Mouse (Mus musculus): ENCODE results near the gene Mrtfa.
A peak's percentile ranks its signal among the peaks of the same experiment; 100 is the strongest.

Gene Mrtfa

GRCm38 (mm10) chr15:81030891-81031425, 159.6 kb downstream of the Mrtfa start:
- DNase-seq (ENCODE audit: low spot score in 2 of 2) = no peak

- peak; percentile 58 to 75 for DNase-seq (ENCODE audit: low spot score in 2 of 2)
Measured at GRCm38 (mm10) chr15:81027378-81028173, 163.0 kb downstream of the Mrtfa start.

- DNase-seq (ENCODE audit: low spot score in 2 of 2) = no peak
Measured at GRCm38 (mm10) chr15:81026901-81027300, 163.7 kb downstream of the Mrtfa start.

- DNase-seq (ENCODE audit: low spot score in 2 of 2) = no peak
Measured at GRCm38 (mm10) chr15:81023842-81024241, 166.7 kb downstream of the Mrtfa start.

GRCm38 (mm10) chr15:81022437-81022836, 168.1 kb downstream of the Mrtfa start:
- no peak for DNase-seq (ENCODE audit: low spot score in 2 of 2)

GRCm38 (mm10) chr15:81021377-81021776, 169.2 kb downstream of the Mrtfa start:
- peak in 1 of 2 experiments; percentile 33 for DNase-seq (ENCODE audit: low spot score in 2 of 2)

GRCm38 (mm10) chr15:81017308-81017707, 173.2 kb downstream of the Mrtfa start:
- DNase-seq (ENCODE audit: low spot score in 2 of 2) = no peak

- no peak for DNase-seq (ENCODE audit: low spot score in 2 of 2)
Measured at GRCm38 (mm10) chr15:81016488-81016887, 174.1 kb downstream of the Mrtfa start.

- DNase-seq (ENCODE audit: low spot score in 2 of 2) = no peak
Measured at GRCm38 (mm10) chr15:81015068-81015744, 175.4 kb downstream of the Mrtfa start.

- DNase-seq (ENCODE audit: low spot score in 2 of 2) = no peak
Measured at GRCm38 (mm10) chr15:81013186-81013585, 177.4 kb downstream of the Mrtfa start.

GRCm38 (mm10) chr15:81012359-81012758, 178.2 kb downstream of the Mrtfa start:
- DNase-seq (ENCODE audit: low spot score in 2 of 2) = no peak

GRCm38 (mm10) chr15:81011523-81011922, 179.0 kb downstream of the Mrtfa start:
- no peak for DNase-seq (ENCODE audit: low spot score in 2 of 2)

- DNase-seq (ENCODE audit: low spot score in 2 of 2) = no peak
Measured at GRCm38 (mm10) chr15:81010114-81010513, 180.4 kb downstream of the Mrtfa start.

- DNase-seq (ENCODE audit: low spot score in 2 of 2) = peak in 1 of 2 experiments; percentile 29
Measured at GRCm38 (mm10) chr15:81008689-81009123, 181.9 kb downstream of the Mrtfa start.

- no peak for DNase-seq (ENCODE audit: low spot score in 2 of 2)
Measured at GRCm38 (mm10) chr15:81007905-81008304, 182.7 kb downstream of the Mrtfa start.

GRCm38 (mm10) chr15:81007339-81007738, 183.2 kb downstream of the Mrtfa start:
- no peak for DNase-seq (ENCODE audit: low spot score in 2 of 2)

- DNase-seq (ENCODE audit: low spot score in 2 of 2) = no peak
Measured at GRCm38 (mm10) chr15:81006127-81006735, 184.3 kb downstream of the Mrtfa start.

- no peak for DNase-seq (ENCODE audit: low spot score in 2 of 2)
Measured at GRCm38 (mm10) chr15:81000419-81001138, 190.0 kb downstream of the Mrtfa start.

GRCm38 (mm10) chr15:80997077-80997476, 193.5 kb downstream of the Mrtfa start:
- no peak for DNase-seq (ENCODE audit: low spot score in 2 of 2)

- DNase-seq (ENCODE audit: low spot score in 2 of 2) = no peak
Measured at GRCm38 (mm10) chr15:80996090-80996835, 194.3 kb downstream of the Mrtfa start.

GRCm38 (mm10) chr15:80994959-80995358, 195.6 kb downstream of the Mrtfa start:
- no peak for DNase-seq (ENCODE audit: low spot score in 2 of 2)
